ENCODE assay signal across 18 mouse cellular contexts in genomic region chr17:5247737-5248136, GRCm38 (mm10).
A peak's percentile ranks its signal among the peaks of the same experiment; 100 is the strongest.
DNase-seq lines count a peak whose midpoint lies in the region; ATAC-seq and TF ChIP-seq lines count a peak whose summit lies in the region.
"Had no signal": no experiment of that assay in that cellular context is flagged by ENCODE, and none has a peak within 500 bp of the region (broad histone marks: within the 10 kb centered on the region; RNA-seq: fewer than 3 reads in every experiment).

No protein-coding gene starts in this region.

- H3K27me3 ChIP-seq in intestine, embryonic 14.5 days (replicated peaks; ENCODE audit: control insufficient read depth, insufficient read depth, low read length), result no peaks in the 10 kb centered on the region
- H3K27me3 ChIP-seq in intestine, postnatal 0 days (replicated peaks; ENCODE audit: control insufficient read depth, insufficient read depth, low read length), result no peaks in the 10 kb centered on the region
- no peaks in the 10 kb centered on the region for H3K27me3 ChIP-seq in stomach, embryonic 14.5 days (ENCODE audit: control insufficient read depth, insufficient read depth, low read length)
- H3K27me3 ChIP-seq in stomach, postnatal 0 days (ENCODE audit: control insufficient read depth, insufficient read depth, low read length), result no peaks in the 10 kb centered on the region
- no peaks in the 10 kb centered on the region for H3K27me3 ChIP-seq in neural tube, embryonic 15.5 days (replicated peaks)
- H3K27me3 ChIP-seq: embryonic facial prominence, embryonic 12.5 days; hindbrain, embryonic 12.5 days; lung, embryonic 15.5 days; midbrain, embryonic 13.5 days had no signal

- peaks cover 8% of the 10 kb centered on the region for H3K36me3 ChIP-seq in intestine, embryonic 14.5 days (ENCODE audit: control insufficient read depth, insufficient read depth, low read length)
- no peaks in the 10 kb centered on the region for H3K36me3 ChIP-seq in intestine, postnatal 0 days (ENCODE audit: control insufficient read depth, insufficient read depth)
- H3K36me3 ChIP-seq in stomach, embryonic 14.5 days (ENCODE audit: control insufficient read depth, insufficient read depth, low read length), result peaks cover 3% of the 10 kb centered on the region; the same call in 1 of the 2 replicates
- no peaks in the 10 kb centered on the region for H3K36me3 ChIP-seq in stomach, postnatal 0 days (ENCODE audit: control insufficient read depth, insufficient read depth, low read length)
- H3K36me3 ChIP-seq in neural tube, embryonic 15.5 days, result no peaks in the 10 kb centered on the region
- H3K36me3 ChIP-seq: hindbrain, embryonic 12.5 days; lung, embryonic 15.5 days; midbrain, embryonic 13.5 days had no signal

- DNase-seq in heart, adult 11 months, result peak; percentile 91
- DNase-seq in heart, postnatal 25 days (ENCODE audit: low spot score), result no peak
- no peak for DNase-seq in intestine, embryonic 14.5 days (ENCODE audit: low spot score)
- DNase-seq in stomach, postnatal 0 days (ENCODE audit: low spot score), result no peak
- no peak for DNase-seq in urinary bladder, postnatal 4 days (ENCODE audit: low spot score in 2 of 2)
- DNase-seq: adrenal gland, adult 2 months; forebrain, postnatal 0 days; gastrocnemius, postnatal 10 days; kidney, postnatal 36 days; layer of hippocampus, postnatal 36 days; right cerebral cortex, postnatal 14 days had no signal

- H3K4me3 ChIP-seq in intestine, embryonic 14.5 days (ENCODE audit: low read depth, low read length), result no peak overlapping the region
- H3K4me3 ChIP-seq in intestine, postnatal 0 days (ENCODE audit: low read depth, low read length), result no peak overlapping the region
- no peak overlapping the region for H3K4me3 ChIP-seq in stomach, embryonic 14.5 days (ENCODE audit: low read depth, low read length)
- H3K4me3 ChIP-seq in stomach, postnatal 0 days (ENCODE audit: low read depth, low read length), result no peak overlapping the region
- no peak overlapping the region for H3K4me3 ChIP-seq in neural tube, embryonic 15.5 days (replicated peaks)
- H3K4me3 ChIP-seq: embryonic facial prominence, embryonic 12.5 days; hindbrain, embryonic 12.5 days; lung, embryonic 15.5 days; midbrain, embryonic 13.5 days had no signal

- 0 out of 2 replicates have a peak overlapping the region, but pooled peaks have one; percentile 73 for H3K27ac ChIP-seq in intestine, embryonic 14.5 days (ENCODE audit: low read depth)
- H3K27ac ChIP-seq in intestine, postnatal 0 days (ENCODE audit: low read depth, low read length), result no peak overlapping the region
- H3K27ac ChIP-seq in stomach, embryonic 14.5 days (ENCODE audit: low read length), result peak overlapping the region; percentile 29; the same call in 1 of the 2 replicates
- H3K27ac ChIP-seq in stomach, postnatal 0 days (replicated peaks), result no peak overlapping the region
- H3K27ac ChIP-seq in neural tube, embryonic 15.5 days (replicated peaks), result peak overlapping the region; percentile 78; the same call in 1 of the 2 replicates
- H3K27ac ChIP-seq: embryonic facial prominence, embryonic 12.5 days; midbrain, embryonic 13.5 days had no signal

- no peaks in the 10 kb centered on the region for H3K9me3 ChIP-seq in intestine, embryonic 14.5 days (ENCODE audit: control insufficient read depth, low read length)
- no peaks in the 10 kb centered on the region for H3K9me3 ChIP-seq in intestine, postnatal 0 days (ENCODE audit: control insufficient read depth)
- no peaks in the 10 kb centered on the region for H3K9me3 ChIP-seq in stomach, embryonic 14.5 days (ENCODE audit: control insufficient read depth, low read depth, low read length)
- H3K9me3 ChIP-seq in stomach, postnatal 0 days (ENCODE audit: control insufficient read depth, low read length), result no peaks in the 10 kb centered on the region
- H3K9me3 ChIP-seq in neural tube, embryonic 15.5 days (replicated peaks), result no peaks in the 10 kb centered on the region
- H3K9me3 ChIP-seq: embryonic facial prominence, embryonic 12.5 days; hindbrain, embryonic 12.5 days; lung, embryonic 15.5 days; midbrain, embryonic 13.5 days had no signal

- H3K9ac ChIP-seq in intestine, embryonic 14.5 days (ENCODE audit: low read length), result no peak overlapping the region
- no peak overlapping the region for H3K9ac ChIP-seq in intestine, postnatal 0 days (ENCODE audit: low read depth, low read length)
- no peak overlapping the region for H3K9ac ChIP-seq in stomach, embryonic 14.5 days (replicated peaks; ENCODE audit: low read depth, low read length)
- no peak overlapping the region for H3K9ac ChIP-seq in stomach, postnatal 0 days (ENCODE audit: low read length)
- no peak overlapping the region for H3K9ac ChIP-seq in neural tube, embryonic 15.5 days (replicated peaks)
- H3K9ac ChIP-seq: embryonic facial prominence, embryonic 12.5 days; forebrain, postnatal 0 days; hindbrain, embryonic 12.5 days; lung, embryonic 15.5 days; midbrain, embryonic 13.5 days had no signal

- 85% methylated on average over 15 of the region's 15 CpGs for WGBS in intestine, embryonic 14.5 days
- WGBS in intestine, postnatal 0 days, result 73% methylated on average over 15 of the region's 15 CpGs
- 69% methylated on average over 15 of the region's 15 CpGs for WGBS in stomach, embryonic 14.5 days
- WGBS in stomach, postnatal 0 days, result 65% methylated on average over 15 of the region's 15 CpGs
- WGBS in neural tube, embryonic 15.5 days, result 94% methylated on average over 15 of the region's 15 CpGs

- intact Hi-C loops in heart, postnatal 25 days (cut with DNase I), result loop anchor here (5.0 kb wide), 1 partner anchor 40 kb away; no protein-coding TSS in a partner anchor

- no peak for ATAC-seq in intestine, embryonic 14.5 days (replicated peaks; ENCODE audit: low FRiP score, low TSS enrichment, low read depth)
- ATAC-seq in intestine, postnatal 0 days, result no peak
- ATAC-seq in stomach, embryonic 14.5 days (ENCODE audit: insufficient number of reproducible peaks, insufficient read depth, low FRiP score, low read depth), result no peak
- ATAC-seq in stomach, postnatal 0 days (ENCODE audit: low FRiP score, low TSS enrichment), result no peak
- no peak for ATAC-seq in neural tube, embryonic 15.5 days (ENCODE audit: low FRiP score)
- ATAC-seq: forebrain, postnatal 0 days; midbrain, embryonic 13.5 days had no signal

- no peak for TF ChIP-seq CTCF in intestine, postnatal 0 days (IDR thresholded peaks at IDR 0.05; ENCODE audit: low read depth)
- no peak for TF ChIP-seq CTCF in stomach, postnatal 0 days (IDR thresholded peaks at IDR 0.05; ENCODE audit: low read depth)

- no peak for TF ChIP-seq EP300 in stomach, postnatal 0 days (optimal IDR thresholded peaks at IDR 0.05)

- peaks cover 26% of the 10 kb centered on the region for H3K4me1 ChIP-seq in intestine, embryonic 14.5 days (replicated peaks; ENCODE audit: control insufficient read depth, insufficient read depth, low read length)
- no peaks in the 10 kb centered on the region for H3K4me1 ChIP-seq in intestine, postnatal 0 days (replicated peaks; ENCODE audit: control insufficient read depth, insufficient read depth, low read length)
- peaks cover 23% of the 10 kb centered on the region for H3K4me1 ChIP-seq in stomach, embryonic 14.5 days (ENCODE audit: control insufficient read depth, insufficient read depth, low read length)
- no peaks in the 10 kb centered on the region; the same call in 1 of the 2 replicates for H3K4me1 ChIP-seq in stomach, postnatal 0 days (replicated peaks; ENCODE audit: control insufficient read depth, insufficient read depth)
- peaks cover 53% of the 10 kb centered on the region for H3K4me1 ChIP-seq in neural tube, embryonic 15.5 days

- no peak overlapping the region for H3K4me2 ChIP-seq in intestine, embryonic 14.5 days (ENCODE audit: low read length)
- no peak overlapping the region for H3K4me2 ChIP-seq in intestine, postnatal 0 days (replicated peaks; ENCODE audit: low read depth)
- H3K4me2 ChIP-seq in stomach, embryonic 14.5 days (replicated peaks; ENCODE audit: low read depth, low read length), result no peak overlapping the region
- H3K4me2 ChIP-seq in stomach, postnatal 0 days (replicated peaks; ENCODE audit: low read depth), result no peak overlapping the region
- no peak overlapping the region for H3K4me2 ChIP-seq in neural tube, embryonic 15.5 days
- H3K4me2 ChIP-seq: embryonic facial prominence, embryonic 12.5 days; hindbrain, embryonic 12.5 days; lung, embryonic 15.5 days; midbrain, embryonic 13.5 days had no signal

Comparison
In these comparisons a context has a peak if more than half of its experiments do, and no peak if none do; other contexts are left out.
1. H3K27ac ChIP-seq: peak in intestine, embryonic 14.5 days (single experiment), stomach, embryonic 14.5 days (single experiment) and neural tube, embryonic 15.5 days (single experiment); none in intestine, postnatal 0 days (single experiment) and stomach, postnatal 0 days (single experiment).